Mouse (Mus musculus) gastrocnemius, adult 2 months (tissue): ENCODE data around the gene Sos2. TPM values are rescaled to one million over a fixed set of nuclear protein-coding genes. Genes with fewer than 3 reads are reported as not detected.

Experiments used
- DNase-seq: peaks from one replicate; pipeline ENCODE4 v3.0.0; 2022
- H3K27ac ChIP-seq: fragments of 200-600 bp; 2 replicates; pipeline ENCODE4 v1.8.1; 2022; ENCODE audit warnings: mild to moderate bottlenecking
- H3K4me3 ChIP-seq: fragments of 200-600 bp; 2 replicates; pipeline ENCODE4 v1.8.1; 2022; ENCODE audit warnings: mild to moderate bottlenecking, moderate library complexity
- CTCF ChIP-seq: fragments of 200-600 bp; IDR thresholded peaks from 2 replicates; pipeline ENCODE4 v1.8.1; 2022; ENCODE audit warnings: antibody characterized with exemption, mild to moderate bottlenecking, moderate library complexity
- intact Hi-C: fragments of 180-260 bp; cut with DNase I; formaldehyde crosslinking; loops from one replicate; pipeline ENCODE4 v1.15.1; 2025
- long read RNA-seq, 2 experiments: library from polyadenylated mRNA; stranded (forward); transcript quantifications; one replicate each; pipeline ENCODE4 v2.0.0; 2021
- total RNA-seq, 2 experiments: library from RNA; stranded (reverse); gene quantifications; 2 replicates each; pipeline ENCODE4 v1.2.3; 2021

The Sos2 gene
- 10 to 100 TPM; 45.1 to 55.4 TPM for total RNA-seq
- long read RNA-seq, experiment 1, full-length matches to known transcripts: 26 of 47 reads
- long read RNA-seq, experiment 1, partial matches to known transcripts: 12 of 47 reads
- long read RNA-seq, experiment 1, other reads (novel, unspliced or antisense): 9 of 47 reads
- long read RNA-seq, experiment 2, full-length matches to known transcripts: 18 of 26 reads
- long read RNA-seq, experiment 2, partial matches to known transcripts: 2 of 26 reads
- long read RNA-seq, experiment 2, other reads (novel, unspliced or antisense): 6 of 26 reads

GRCm38 (mm10) chr12:69681566-69682061 lies at the start of gene Sos2:
TSS of gene Sos2 (minus strand) at chr12:69681852.
- intact Hi-C loops: loop anchor here (5.0 kb wide), 1 partner anchor 319 kb away; no protein-coding TSS in a partner anchor
- peak within 1 kb of the TSS; percentile 98 for H3K4me3 ChIP-seq
- peak within 1 kb of the TSS; percentile 96 for H3K27ac ChIP-seq
- no peak for TF ChIP-seq CTCF
- DNase-seq: peak; percentile 85

- TF ChIP-seq CTCF: no peak
- Histone ChIP-seq H3K4me3 (no peak overlapping the region), H3K27ac (no peak overlapping the region)
- intact Hi-C loops: no loop called here
- no peak for DNase-seq
Observed at GRCm38 (mm10) chr12:69730306-69730705, 48.7 kb upstream of the Sos2 start.

GRCm38 (mm10) chr12:69729246-69729645 lies 47.6 kb upstream of the Sos2 start:
- Histone ChIP-seq H3K4me3 (no peak overlapping the region), H3K27ac (no peak overlapping the region)
- intact Hi-C loops: no loop called here
- no peak for DNase-seq
- TF ChIP-seq CTCF: no peak

- H3K27ac ChIP-seq: peak within 1 kb of the TSS; percentile 96
- H3K4me3 ChIP-seq: peak within 1 kb of the TSS; percentile 84
- no peak for TF ChIP-seq CTCF
- peak; percentile 99 for DNase-seq
- intact Hi-C loops: no loop called here
Observed at GRCm38 (mm10) chr12:69724711-69725460, 43.2 kb upstream of the Sos2 start, which contains the start of the genes L2hgdh and Atp5s. TSS of gene L2hgdh (minus strand) at chr12:69724873. TSS of gene Atp5s (plus strand) at chr12:69724950.

DNA sequence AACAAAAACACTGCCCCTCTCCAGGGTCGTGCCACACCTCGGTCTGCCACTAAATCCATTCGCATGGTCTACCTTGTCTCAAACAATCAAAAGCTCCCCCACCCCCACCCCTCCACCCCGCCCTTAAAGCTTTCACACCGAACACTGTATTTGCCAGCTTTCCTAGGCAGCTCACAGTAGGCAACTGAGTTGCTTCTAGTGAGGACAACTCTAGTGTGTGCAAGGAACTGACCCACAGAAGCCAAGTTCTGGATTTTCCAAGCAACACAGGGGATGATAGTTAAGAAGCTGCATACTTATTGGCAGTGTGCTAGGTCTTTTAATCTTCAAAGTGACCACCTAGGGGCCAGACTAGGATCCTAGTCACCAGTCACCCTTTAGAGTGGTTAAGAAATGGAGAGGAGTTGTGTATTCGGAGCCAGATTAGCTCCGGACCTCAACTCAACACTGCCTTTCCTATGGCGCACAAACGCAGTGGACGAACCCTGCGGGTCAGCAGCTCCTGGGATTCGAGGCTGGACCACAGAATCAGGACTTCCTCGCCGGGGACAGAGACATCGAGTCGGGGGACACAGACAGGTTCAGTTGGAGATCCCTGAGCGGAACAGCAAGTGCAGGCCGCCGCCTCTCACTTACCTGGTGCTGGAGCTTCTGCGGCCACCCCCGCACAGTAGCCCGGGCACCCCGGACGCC lies 42.5 kb upstream of the Sos2 start:
- peak overlapping the region; percentile 84 for H3K4me3 ChIP-seq
- peak overlapping the region; percentile 96 for H3K27ac ChIP-seq
- no peak for TF ChIP-seq CTCF
- no peak for DNase-seq
- intact Hi-C loops: no loop called here

GRCm38 (mm10) chr12:69723376-69723775 lies 41.7 kb upstream of the Sos2 start:
- Histone ChIP-seq H3K4me3 (no peak overlapping the region), H3K27ac (no peak overlapping the region)
- no peak for DNase-seq
- intact Hi-C loops: no loop called here
- TF ChIP-seq CTCF: no peak

DNA sequence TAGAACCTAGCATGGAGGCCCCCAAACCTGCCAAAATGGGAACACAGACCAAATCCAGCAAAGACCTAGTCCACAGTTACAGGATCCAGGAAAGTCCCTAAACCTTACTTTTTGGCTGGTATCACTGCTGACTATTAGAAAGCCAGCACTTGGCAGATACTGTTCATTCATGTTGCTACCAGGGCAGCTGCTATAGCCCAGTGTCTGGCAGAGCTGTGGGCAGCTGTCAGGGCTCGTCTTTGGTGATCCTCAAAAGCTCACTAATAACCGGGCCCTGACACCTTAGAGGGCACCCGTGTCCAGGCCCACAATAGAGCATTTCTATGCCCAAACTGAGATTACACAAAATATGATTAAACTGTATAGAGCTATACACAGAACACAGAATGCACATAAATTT lies 41.2 kb upstream of the Sos2 start:
- intact Hi-C loops: no loop called here
- TF ChIP-seq CTCF: no peak
- H3K27ac ChIP-seq: no peak overlapping the region
- DNase-seq: no peak
- H3K4me3 ChIP-seq: no peak overlapping the region

GRCm38 (mm10) chr12:69713628-69714027 lies 32.0 kb upstream of the Sos2 start:
- intact Hi-C loops: no loop called here
- DNase-seq: no peak
- no peak for TF ChIP-seq CTCF
- Histone ChIP-seq H3K27ac (no peak overlapping the region), H3K4me3 (no peak overlapping the region)

DNA sequence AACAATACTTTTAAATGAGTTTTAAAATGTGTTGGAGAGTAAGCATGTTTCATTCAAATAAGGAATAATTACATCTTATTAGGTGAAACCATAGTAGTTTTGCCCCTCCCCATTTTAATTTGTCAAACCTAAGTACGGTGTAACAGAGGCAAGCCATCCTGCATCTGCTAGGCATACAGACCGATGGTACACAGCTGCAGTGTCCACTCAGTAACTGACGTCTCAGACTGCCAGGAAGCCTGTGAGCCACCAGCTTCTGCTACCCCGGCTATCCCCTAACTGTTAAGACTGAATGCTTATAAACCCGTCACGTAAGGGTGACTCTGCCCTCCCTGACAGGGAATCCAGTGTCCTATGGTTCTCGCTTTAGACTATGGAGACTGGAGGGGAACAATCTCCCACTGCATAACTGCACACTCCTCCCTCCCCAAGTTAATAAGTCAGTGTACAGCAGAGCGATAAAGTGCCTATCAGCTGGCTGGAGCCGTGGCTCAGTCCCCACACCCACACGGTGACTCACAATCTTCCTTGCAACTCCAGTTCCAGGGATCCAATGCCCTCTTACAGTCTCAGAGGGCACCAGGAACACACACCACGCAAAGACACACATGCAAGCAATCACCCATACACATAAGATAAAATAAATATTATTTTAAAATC lies 23.3 kb upstream of the Sos2 start:
- intact Hi-C loops: no loop called here
- no peak for TF ChIP-seq CTCF
- Histone ChIP-seq H3K4me3 (no peak overlapping the region), H3K27ac (no peak overlapping the region)
- no peak for DNase-seq

DNA sequence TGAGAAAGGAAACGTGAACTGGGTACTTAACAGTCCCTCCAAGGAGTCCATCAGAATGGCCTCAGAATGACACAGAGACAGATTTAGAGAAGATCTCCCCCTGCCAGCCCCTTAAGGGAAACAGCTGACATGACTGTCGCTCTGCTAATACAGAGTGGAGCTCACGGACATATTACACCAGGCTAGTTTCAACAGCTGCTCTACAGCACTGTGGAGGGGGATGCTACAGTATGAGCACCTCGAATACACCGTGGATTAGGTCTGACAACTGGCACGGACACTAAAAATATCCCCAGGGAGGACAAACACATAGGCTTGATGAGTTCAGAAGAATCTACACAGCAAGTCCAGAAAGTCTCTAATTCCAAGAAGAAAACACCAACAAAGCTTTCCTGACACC lies 16.7 kb upstream of the Sos2 start:
- TF ChIP-seq CTCF: no peak
- intact Hi-C loops: loop anchor here (5.0 kb wide), 2 partner anchors 61 to 116 kb away; partner anchors contain the start of gene Vcpkmt
- Histone ChIP-seq H3K4me3 (no peak overlapping the region), H3K27ac (no peak overlapping the region)
- no peak for DNase-seq

DNA sequence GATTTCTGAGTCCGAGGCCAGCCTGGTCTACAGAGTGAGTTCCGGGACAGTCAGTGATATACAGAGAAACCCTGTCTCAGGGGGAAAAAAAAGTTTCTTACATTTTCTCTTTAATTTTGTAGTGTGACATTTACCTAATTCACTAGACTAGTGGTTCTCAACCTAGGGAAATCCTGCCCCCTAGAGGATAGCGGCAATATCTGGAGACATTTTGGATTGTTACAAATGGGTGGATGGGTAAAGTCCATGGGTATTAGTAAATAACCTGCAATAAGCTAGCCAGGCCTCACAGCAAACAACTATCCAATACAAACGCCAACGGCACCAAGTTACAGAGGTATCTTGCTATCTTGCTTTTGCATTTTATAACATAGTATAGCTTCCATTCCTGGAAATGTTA lies 15.1 kb upstream of the Sos2 start:
- Histone ChIP-seq H3K4me3 (no peak overlapping the region), H3K27ac (no peak overlapping the region)
- intact Hi-C loops: loop anchor here (5.0 kb wide), 2 partner anchors 59 to 114 kb away; partner anchors contain the start of gene Vcpkmt
- DNase-seq: peak; percentile 38
- TF ChIP-seq CTCF: peak; percentile 78

DNA sequence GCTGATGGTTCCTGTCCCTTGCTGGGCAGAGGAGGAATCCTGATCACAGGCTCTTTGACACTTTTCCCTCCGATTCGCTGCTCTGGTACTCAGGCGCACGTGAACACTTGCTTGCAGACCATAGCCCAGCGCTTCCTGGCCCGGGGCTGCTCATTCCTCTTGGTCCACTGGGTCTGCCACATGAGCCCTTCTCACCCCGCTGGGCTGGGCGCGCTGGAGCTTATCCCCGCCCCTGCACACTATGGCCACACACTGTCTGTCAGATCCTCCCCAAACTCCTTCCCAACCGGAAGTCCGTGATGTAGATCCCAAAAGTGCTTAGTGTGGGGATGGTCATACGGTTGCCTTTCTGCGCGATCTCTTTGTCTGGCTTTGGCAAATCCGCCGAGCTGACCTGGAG lies 11.8 kb upstream of the Sos2 start:
- no peak overlapping the region for H3K4me3 ChIP-seq
- intact Hi-C loops: no loop called here
- TF ChIP-seq CTCF: no peak
- DNase-seq: no peak
- H3K27ac ChIP-seq: no peak overlapping the region
